Mouse (Mus musculus): ENCODE measurements at regions not wholly inside any gene's neighbourhood (a gene's known extent, or its start where the extent isn't known, plus 50 kb on each side); places are given as distances from the start of the nearest gene placed in this dataset.

DNA sequence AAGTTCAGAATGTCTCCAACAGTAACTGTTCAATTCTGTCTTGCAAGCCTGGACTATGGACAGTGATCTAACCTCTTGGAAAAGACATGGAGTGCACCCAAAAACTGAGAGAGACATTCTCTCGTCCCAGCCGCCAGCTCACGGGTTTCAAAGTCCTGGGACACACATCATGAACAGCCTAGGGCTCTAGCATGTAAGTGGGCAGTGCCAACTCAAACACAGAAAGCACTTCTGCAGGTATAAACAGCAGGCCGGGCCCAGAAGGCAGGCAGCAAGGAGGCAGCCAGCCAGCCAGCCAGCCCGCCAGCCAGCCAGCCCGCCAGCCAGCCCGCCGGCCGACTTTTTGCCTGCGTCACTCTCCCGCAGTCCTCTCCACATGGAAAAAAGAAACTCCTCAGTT is 60.3 kb upstream of the Ccn2 start:
- no peaks in the 10 kb centered on the region for H3K27me3 ChIP-seq
- no peaks in the 10 kb centered on the region for H3K36me3 ChIP-seq
- no peaks in the 10 kb centered on the region for H3K4me1 ChIP-seq (replicated peaks)
- no peak overlapping the region for H3K4me2 ChIP-seq
- no peak overlapping the region for H3K9ac ChIP-seq
- no peaks in the 10 kb centered on the region for H3K9me3 ChIP-seq
- H3K4me3 ChIP-seq: no peak overlapping the region
- H3K27ac ChIP-seq (replicated peaks): no peak overlapping the region
- ATAC-seq (ENCODE audit: low read depth): no peak
- 86% methylated on average over 11 of the region's 11 CpGs for WGBS

DNA sequence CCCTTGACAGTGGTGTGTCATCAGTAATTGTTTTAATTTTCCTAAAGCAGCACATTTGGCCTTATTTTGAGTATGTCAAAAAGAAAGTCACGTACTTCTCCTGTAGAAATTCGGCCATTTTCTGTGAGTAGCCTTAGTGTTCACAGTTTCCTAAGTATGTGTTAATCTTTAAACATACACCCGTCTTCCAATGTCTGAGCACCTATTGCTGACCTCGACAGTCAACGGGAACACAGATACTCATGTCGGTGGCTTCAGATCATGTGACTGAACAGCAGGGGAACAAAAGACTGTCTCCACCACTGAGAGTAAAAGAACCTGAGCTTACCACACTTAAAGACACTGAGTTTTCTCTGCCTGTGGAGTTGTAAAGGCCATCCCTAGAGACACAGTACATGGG is 59.8 kb upstream of the Ccn2 start:
- 89% methylated on average over 6 of the region's 6 CpGs for WGBS

DNA sequence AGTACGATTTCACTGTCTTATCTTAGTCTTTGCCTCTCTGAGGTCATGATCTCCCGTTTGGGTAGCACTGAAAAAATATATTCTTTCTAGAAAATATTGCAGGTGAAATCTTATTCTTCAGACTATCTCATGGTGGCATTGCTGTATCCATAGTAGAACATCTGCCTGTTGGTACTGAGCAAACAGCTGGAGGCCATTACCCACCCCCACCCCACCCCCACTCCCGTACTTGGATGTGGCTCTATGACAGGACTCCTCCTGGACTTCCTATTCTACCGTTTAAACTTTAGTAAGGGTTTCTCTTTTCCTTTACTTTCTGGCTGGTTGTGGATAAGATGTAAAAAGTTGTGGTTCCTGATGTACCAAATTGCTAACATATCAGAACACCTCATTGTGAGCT is 53.3 kb upstream of the Ccn2 start:
- Histone ChIP-seq H3K4me1 (replicated peaks) (no peaks in the 10 kb centered on the region), H3K4me2 (no peak overlapping the region), H3K27ac (replicated peaks) (no peak overlapping the region), H3K4me3 (no peak overlapping the region), H3K9me3 (no peaks in the 10 kb centered on the region), H3K36me3 (no peaks in the 10 kb centered on the region), H3K27me3 (no peaks in the 10 kb centered on the region), H3K9ac (no peak overlapping the region)
- ATAC-seq (ENCODE audit: low read depth): no peak
- WGBS: 87% methylated on average over 4 of the region's 4 CpGs

More for the DNA sequence above, 59.8 kb upstream of the Ccn2 start:
- no peak overlapping the region for H3K9ac ChIP-seq
- no peak for ATAC-seq (ENCODE audit: low read depth)
- no peaks in the 10 kb centered on the region for H3K36me3 ChIP-seq
- H3K4me2 ChIP-seq: no peak overlapping the region
- no peaks in the 10 kb centered on the region for H3K4me1 ChIP-seq (replicated peaks)
- no peak overlapping the region for H3K27ac ChIP-seq (replicated peaks)
- no peak overlapping the region for H3K4me3 ChIP-seq
- H3K9me3 ChIP-seq: no peaks in the 10 kb centered on the region
- H3K27me3 ChIP-seq: no peaks in the 10 kb centered on the region

Measured in neural tube, embryonic 13.5 days (tissue).